Mouse (Mus musculus) MEL (cell line): Measurements from ENCODE around the gene Slc20a1. TPM values are rescaled to one million over a fixed set of nuclear protein-coding genes. Genes with fewer than 3 reads are reported as not detected.

Experiments used
- DNase-seq: peaks from one replicate; pipeline ENCODE4 v3.0.0; 2011; ENCODE audit warnings: low read depth, low spot score
- H3K27ac ChIP-seq: 2 replicates; pipeline ENCODE4 v1.5.1; 2012; ENCODE audit warnings: low read depth, mild to moderate bottlenecking, control low read depth, low read length, moderate library complexity; ENCODE audit not compliant: control insufficient read depth
- H3K27me3 ChIP-seq, 2 experiments: fragments of 150-350 bp in 1 of 2; sonication (generic) in 1 of 2; 2 replicates each; pipeline ENCODE4 v1.6.1; 2012; ENCODE audit warnings: low read length in 2 of 2, mild to moderate bottlenecking in 2 of 2, improper control_type of control experiment in 1 of 2, moderate library complexity in 1 of 2; ENCODE audit not compliant: insufficient read depth in 2 of 2, control insufficient read depth in 1 of 2
- H3K36me3 ChIP-seq, 2 experiments: 2 replicates each; pipeline ENCODE4 v1.6.1; 2012 to 2014; ENCODE audit warnings: low read length in 2 of 2, improper control_type of control experiment in 1 of 2, inconsistent platforms in 1 of 2, mild to moderate bottlenecking in 1 of 2; ENCODE audit not compliant: insufficient read depth in 2 of 2, control insufficient read depth in 1 of 2
- H3K4me1 ChIP-seq, 2 experiments: fragments of 150-350 bp in 1 of 2; sonication (generic) in 1 of 2; 2 replicates each; pipeline ENCODE4 v1.6.1; 2012; ENCODE audit warnings: low read length in 2 of 2, improper control_type of control experiment in 1 of 2, mild to moderate bottlenecking in 1 of 2; ENCODE audit not compliant: insufficient read depth in 2 of 2, control insufficient read depth in 1 of 2
- H3K4me3 ChIP-seq, 2 experiments: fragments of 150-350 bp in 1 of 2; sonication (generic) in 1 of 2; 2 replicates each; pipeline ENCODE4 v1.5.1; 2012; ENCODE audit warnings: low read depth in 2 of 2, low read length in 2 of 2, mild to moderate bottlenecking in 2 of 2, moderate library complexity in 2 of 2, control low read depth in 1 of 2, improper control_type of control experiment in 1 of 2; ENCODE audit not compliant: control insufficient read depth in 1 of 2, insufficient read depth in 1 of 2
- H3K79me2 ChIP-seq: 2 replicates; pipeline ENCODE4 v1.6.1; 2012; ENCODE audit warnings: mild to moderate bottlenecking, low read length, moderate library complexity; ENCODE audit not compliant: control insufficient read depth, poor library complexity, insufficient read depth
- H3K9ac ChIP-seq: 2 replicates; pipeline ENCODE4 v1.6.1; 2012; ENCODE audit warnings: low read depth, mild to moderate bottlenecking, control low read depth, low read length, moderate library complexity; ENCODE audit not compliant: control insufficient read depth, poor library complexity, severe bottlenecking
- H3K9me3 ChIP-seq: fragments of 150-350 bp; sonication (generic); replicated peaks from 2 replicates; pipeline ENCODE4 v1.6.1; 2012; ENCODE audit warnings: mild to moderate bottlenecking, low read length, improper control_type of control experiment, moderate library complexity; ENCODE audit not compliant: insufficient read depth
- BHLHE40 ChIP-seq: IDR thresholded peaks from 2 replicates; pipeline ENCODE4 v1.6.1; 2012; ENCODE audit warnings: low read depth, mild to moderate bottlenecking, inconsistent platforms, low read length, improper control_type of control experiment, borderline replicate concordance
- CTCF ChIP-seq, 3 experiments: IDR thresholded peaks in 2 of 3; conservative IDR thresholded peaks in 1 of 3; 2 replicates each; pipeline ENCODE4 v1.5.1; 2011 to 2012; ENCODE audit warnings: low read length in 3 of 3, low read depth in 2 of 3, mild to moderate bottlenecking in 2 of 3, improper control_type of control experiment in 1 of 3, inconsistent platforms in 1 of 3, mixed read lengths in 1 of 3, moderate library complexity in 1 of 3; ENCODE audit not compliant: control insufficient read depth in 1 of 3, insufficient read depth in 1 of 3, poor library complexity in 1 of 3, severe bottlenecking in 1 of 3
- E2F4 ChIP-seq: IDR thresholded peaks from 2 replicates; pipeline ENCODE4 v1.6.1; 2011; ENCODE audit warnings: low read depth, low read length, improper control_type of control experiment, borderline replicate concordance
- ELF1 ChIP-seq: IDR thresholded peaks from 2 replicates; pipeline ENCODE4 v1.6.1; 2014; ENCODE audit warnings: low read depth, mild to moderate bottlenecking, inconsistent platforms, low read length, improper control_type of control experiment, moderate library complexity
- EP300 ChIP-seq, 2 experiments: IDR thresholded peaks; 2 replicates each; pipeline ENCODE4 v1.6.1; 2011; ENCODE audit warnings: improper control_type of control experiment in 2 of 2, low read length in 2 of 2, low read depth in 1 of 2, mild to moderate bottlenecking in 1 of 2
- ETS1 ChIP-seq: IDR thresholded peaks from 2 replicates; pipeline ENCODE4 v1.6.1; 2012; ENCODE audit warnings: low read depth, mild to moderate bottlenecking, inconsistent platforms, low read length, improper control_type of control experiment, moderate library complexity
- GABPA ChIP-seq: IDR thresholded peaks from 2 replicates; pipeline ENCODE4 v1.6.1; 2012; ENCODE audit warnings: low read depth, mild to moderate bottlenecking, inconsistent platforms, low read length, improper control_type of control experiment, moderate library complexity
- GATA1 ChIP-seq: IDR thresholded peaks from 2 replicates; pipeline ENCODE4 v1.6.1; 2011; ENCODE audit warnings: low read depth, low read length, improper control_type of control experiment
- JUND ChIP-seq: IDR thresholded peaks from 2 replicates; pipeline ENCODE4 v1.6.1; 2011; ENCODE audit warnings: low read depth, mild to moderate bottlenecking, improper control_type of control experiment, low read length
- MAFK ChIP-seq: IDR thresholded peaks from 2 replicates; pipeline ENCODE4 v1.6.1; 2011; ENCODE audit warnings: low read depth, mild to moderate bottlenecking, low read length, improper control_type of control experiment, borderline replicate concordance
- MAX ChIP-seq: IDR thresholded peaks from 2 replicates; pipeline ENCODE4 v1.6.1; 2011; ENCODE audit warnings: low read length, improper control_type of control experiment
- MAZ ChIP-seq: IDR thresholded peaks from 2 replicates; pipeline ENCODE4 v1.6.1; 2012; ENCODE audit warnings: low read depth, mild to moderate bottlenecking, inconsistent platforms, low read length, improper control_type of control experiment
- MYB ChIP-seq: IDR thresholded peaks from 2 replicates; pipeline ENCODE4 v1.6.1; 2011; ENCODE audit warnings: mild to moderate bottlenecking, low read depth, low read length, improper control_type of control experiment
- MYC ChIP-seq: IDR thresholded peaks from 2 replicates; pipeline ENCODE4 v1.6.1; 2011; ENCODE audit warnings: low read depth, mild to moderate bottlenecking, low read length, improper control_type of control experiment, moderate library complexity
- NRF1 ChIP-seq: IDR thresholded peaks from 2 replicates; pipeline ENCODE4 v1.6.1; 2014; ENCODE audit warnings: low read depth, mild to moderate bottlenecking, inconsistent platforms, low read length, improper control_type of control experiment, moderate library complexity; ENCODE audit not compliant: poor library complexity, insufficient read depth, severe bottlenecking
- POLR2A ChIP-seq, 2 experiments: IDR thresholded peaks; 2 replicates each; pipeline ENCODE4 v1.6.1; 2011 to 2012; ENCODE audit warnings: low read length in 2 of 2, mild to moderate bottlenecking in 2 of 2, control low read depth in 1 of 2, improper control_type of control experiment in 1 of 2, low read depth in 1 of 2, moderate library complexity in 1 of 2; ENCODE audit not compliant: control insufficient read depth in 1 of 2, insufficient read depth in 1 of 2, poor library complexity in 1 of 2
- POLR2AphosphoS2 ChIP-seq: IDR thresholded peaks from 2 replicates; pipeline ENCODE4 v1.6.1; 2011; ENCODE audit warnings: low read length, improper control_type of control experiment
- POLR2AphosphoS5 ChIP-seq: IDR thresholded peaks from 2 replicates; pipeline ENCODE4 v1.6.1; 2012; ENCODE audit warnings: low read depth, borderline replicate concordance, mild to moderate bottlenecking, inconsistent platforms, low read length, moderate library complexity, mixed read lengths
- RAD21 ChIP-seq: IDR thresholded peaks from 2 replicates; pipeline ENCODE4 v1.6.1; 2011; ENCODE audit warnings: mild to moderate bottlenecking, low read depth, low read length, improper control_type of control experiment
- SMC3 ChIP-seq: IDR thresholded peaks from 2 replicates; pipeline ENCODE4 v1.6.1; 2011; ENCODE audit warnings: low read depth, low read length, improper control_type of control experiment
- TBP ChIP-seq: IDR thresholded peaks from 2 replicates; pipeline ENCODE4 v1.8.0; 2011; ENCODE audit warnings: low read depth, low read length, improper control_type of control experiment
- TCF12 ChIP-seq: IDR thresholded peaks from 2 replicates; pipeline ENCODE4 v1.6.1; 2014; ENCODE audit warnings: low read depth, mild to moderate bottlenecking, inconsistent platforms, low read length, improper control_type of control experiment, moderate library complexity
- UBTF ChIP-seq: IDR thresholded peaks from 2 replicates; pipeline ENCODE4 v1.6.1; 2012; ENCODE audit warnings: low read depth, mild to moderate bottlenecking, inconsistent platforms, low read length, improper control_type of control experiment, moderate library complexity, borderline replicate concordance; ENCODE audit not compliant: insufficient read depth
- USF1 ChIP-seq: IDR thresholded peaks from 2 replicates; pipeline ENCODE4 v1.6.1; 2014; ENCODE audit warnings: low read depth, mild to moderate bottlenecking, inconsistent platforms, low read length, improper control_type of control experiment, moderate library complexity
- USF2 ChIP-seq, 2 experiments: IDR thresholded peaks; 2 replicates each; pipeline ENCODE4 v1.6.1; 2011 to 2012; ENCODE audit warnings: improper control_type of control experiment in 2 of 2, low read length in 2 of 2, borderline replicate concordance in 1 of 2, inconsistent platforms in 1 of 2, low read depth in 1 of 2, mild to moderate bottlenecking in 1 of 2; ENCODE audit not compliant: insufficient read depth in 1 of 2
- ZC3H11A ChIP-seq: IDR thresholded peaks from 2 replicates; pipeline ENCODE4 v1.6.1; 2012; ENCODE audit warnings: low read depth, mild to moderate bottlenecking, inconsistent platforms, low read length, improper control_type of control experiment
- ZKSCAN1 ChIP-seq: IDR thresholded peaks from 2 replicates; pipeline ENCODE4 v1.6.1; 2012; ENCODE audit warnings: low read depth, mild to moderate bottlenecking, inconsistent platforms, low read length, improper control_type of control experiment, moderate library complexity
- ZMIZ1 ChIP-seq: IDR thresholded peaks from 2 replicates; pipeline ENCODE4 v1.6.1; 2012; ENCODE audit warnings: low read depth, mild to moderate bottlenecking, inconsistent platforms, low read length, improper control_type of control experiment, moderate library complexity
- ZNF384 ChIP-seq: IDR thresholded peaks from 2 replicates; pipeline ENCODE4 v1.6.1; 2012; ENCODE audit warnings: low read depth, mild to moderate bottlenecking, inconsistent platforms, low read length, improper control_type of control experiment
- polyA plus RNA-seq, 2 experiments: library from polyadenylated mRNA; stranded (reverse) in 1 of 2; unstranded in 1 of 2; fragments of >175 nt in 1 of 2; fragments of >200 nt in 1 of 2; gene quantifications; 2 replicates each; pipeline versions ENCODE4 v1.2.1 to v1.2.4; 2012; ENCODE audit warnings: low replicate concordance in 2 of 2, low read depth in 1 of 2; ENCODE audit not compliant: insufficient read length in 2 of 2, insufficient read depth in 1 of 2, missing spikeins in 1 of 2
- total RNA-seq: library from RNA; depleted of rRNA; stranded (reverse); fragments of 300-350 nt; gene quantifications from 2 replicates; pipeline ENCODE4 v1.2.3, GENCODE M21; 2012

The Slc20a1 gene
- total and polyA plus RNA-seq, 3 experiments: 69.4 to 80.7 TPM; not detected in 1

GRCm38 (mm10) chr2:129224178-129224577 lies 25.6 kb downstream of the Slc20a1 start:
- no peak overlapping the region for H3K9ac ChIP-seq
- H3K79me2 ChIP-seq: peaks cover 3% of the 10 kb centered on the region; the same call in 1 of the 2 replicates
- DNase-seq: no peak
- no peak for TF ChIP-seq CTCF (IDR thresholded peaks at IDR 0.05 in 2 of 3, conservative IDR thresholded peaks at IDR 0.05 in 1 of 3; ENCODE audit: control insufficient read depth in 1 of 3, insufficient read depth in 1 of 3, low read depth in 2 of 3, low read length in 3 of 3, poor library complexity in 1 of 3, severe bottlenecking in 1 of 3)
- no peak for TF ChIP-seq NRF1
- TF ChIP-seq MYB: no peak
- TF ChIP-seq TBP: no peak
- 0 out of 4 replicates have a peak, but pooled peaks of 1 of the 2 experiments have one; percentile 0 for TF ChIP-seq EP300 (IDR thresholded peaks at IDR 0.05; ENCODE audit: low read depth in 1 of 2, low read length in 2 of 2)
- no peak for TF ChIP-seq ELF1
- peaks cover 0 to 22% of the 10 kb centered on the region in 2 experiments; a peak in 2 of 4 replicates for H3K36me3 ChIP-seq
- no peak overlapping the region for H3K27ac ChIP-seq
- H3K9me3 ChIP-seq: no peaks in the 10 kb centered on the region
- no peaks in the 10 kb centered on the region for H3K27me3 ChIP-seq
- no peak overlapping the region for H3K4me3 ChIP-seq
- H3K4me1 ChIP-seq: peaks cover 19 to 30% of the 10 kb centered on the region in 2 experiments

DNA sequence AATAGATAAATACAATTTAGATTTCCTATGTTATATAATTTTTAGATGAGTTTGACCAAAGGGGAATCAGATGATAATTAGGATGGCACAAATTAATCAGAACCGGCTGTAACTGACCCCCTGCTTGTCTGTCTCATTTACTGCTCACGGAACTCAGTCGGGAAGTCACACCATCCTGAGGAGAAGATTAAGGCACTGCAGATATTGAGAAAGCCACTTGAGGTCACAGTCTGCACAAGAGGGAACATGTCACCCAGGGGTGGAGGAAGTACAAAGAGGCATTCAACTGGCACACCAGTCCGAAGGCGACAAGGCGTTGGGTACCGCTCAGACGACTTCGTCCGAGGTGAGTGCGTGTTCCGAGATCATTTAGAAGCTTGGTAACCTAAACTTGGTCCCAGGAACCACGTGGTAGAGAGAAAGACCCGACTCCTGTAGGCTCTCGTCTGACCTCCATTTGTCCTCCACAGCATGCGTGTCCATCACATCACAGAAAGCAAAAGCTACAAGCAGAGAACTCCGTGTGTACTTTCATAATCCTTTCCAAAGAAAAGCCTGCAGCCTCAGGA lies 26.8 kb downstream of the Slc20a1 start:
- Histone ChIP-seq H3K36me3 (peaks cover 0 to 22% of the 10 kb centered on the region in 2 experiments; a peak in 2 of 4 replicates), H3K27ac (peak overlapping the region; percentile 92), H3K4me3 (peak overlapping the region; percentile 53 to 54), H3K9ac (peak overlapping the region; percentile 66), H3K4me1 (peaks cover 19 to 30% of the 10 kb centered on the region in 2 experiments), H3K27me3 (no peaks in the 10 kb centered on the region), H3K9me3 (no peaks in the 10 kb centered on the region), H3K79me2 (peaks cover 3% of the 10 kb centered on the region; the same call in 1 of the 2 replicates)
- peak; percentile 68 for DNase-seq
- peak in 1 of 2 experiments; percentile 50; a peak in 1 of 4 replicates for TF ChIP-seq POLR2A (IDR thresholded peaks at IDR 0.05; ENCODE audit: control insufficient read depth in 1 of 2, insufficient read depth in 1 of 2, low read depth in 1 of 2, low read length in 2 of 2, poor library complexity in 1 of 2)
- no peak for TF ChIP-seq GATA1
- TF ChIP-seq ZNF384: no peak
- TF ChIP-seq RAD21: no peak; the same call in 1 of the 2 replicates
- no peak; the same call in 1 of the 2 replicates for TF ChIP-seq SMC3
- peak; percentile 40; the same call in 1 of the 2 replicates for TF ChIP-seq TCF12
- no peak for TF ChIP-seq MAFK
- no peak for TF ChIP-seq ZC3H11A
- no peak for TF ChIP-seq ZMIZ1
- TF ChIP-seq JUND: no peak
- no peak; the same call in 1 of the 2 replicates for TF ChIP-seq POLR2AphosphoS2
- TF ChIP-seq MYC: peak; percentile 45; the same call in 1 of the 2 replicates
- TF ChIP-seq ZKSCAN1: no peak
- peak; percentile 58 for TF ChIP-seq USF1
- peak; percentile 41; the same call in 1 of the 2 replicates for TF ChIP-seq ELF1
- no peak for TF ChIP-seq USF2 (IDR thresholded peaks at IDR 0.05; ENCODE audit: borderline replicate concordance in 1 of 2, insufficient read depth in 1 of 2, low read depth in 1 of 2, low read length in 2 of 2)
- no peak for TF ChIP-seq MAZ
- peak; percentile 50; the same call in 1 of the 2 replicates for TF ChIP-seq ETS1
- TF ChIP-seq UBTF: no peak
- TF ChIP-seq POLR2AphosphoS5: no peak
- TF ChIP-seq TBP: peak; percentile 45; the same call in 1 of the 2 replicates
- no peak for TF ChIP-seq E2F4
- TF ChIP-seq BHLHE40: no peak
- TF ChIP-seq MYB: no peak
- TF ChIP-seq GABPA: no peak
- peak in 1 of 2 experiments; percentile 59; a peak in 3 of 4 replicates for TF ChIP-seq EP300 (IDR thresholded peaks at IDR 0.05; ENCODE audit: low read depth in 1 of 2, low read length in 2 of 2)
- TF ChIP-seq MAX: peak; percentile 83
